Mouse (Mus musculus) embryonic facial prominence, embryonic 13.5 days (tissue): ENCODE data around the gene Rpl21. TPM values are rescaled to one million over a fixed set of nuclear protein-coding genes. Genes with fewer than 3 reads are reported as not detected.
"Not testable (repeated sequence)": the region's sequence is repeated elsewhere in the genome, so short reads cannot be mapped to it uniquely, and the experiment has no call there.

Experiments
- ATAC-seq: fragments of 200-750 bp; cut with Nextera tagmentation; 2 replicates; pipeline ENCODE4 v1.8.0; 2017; ENCODE audit warnings: low read depth; ENCODE audit not compliant: insufficient number of reproducible peaks, insufficient read depth, low FRiP score, low TSS enrichment
- H3K27ac ChIP-seq: fragments of 300-500 bp; sonication (generic); 2 replicates; pipeline ENCODE4 v1.5.1; 2015; ENCODE audit warnings: moderate library complexity, mild to moderate bottlenecking, inconsistent platforms
- H3K27me3 ChIP-seq: fragments of 300-500 bp; sonication (generic); 2 replicates; pipeline ENCODE4 v1.6.1; 2015; ENCODE audit warnings: mild to moderate bottlenecking, inconsistent platforms
- H3K36me3 ChIP-seq: fragments of 300-500 bp; sonication (generic); 2 replicates; pipeline ENCODE4 v1.6.1; 2015; ENCODE audit warnings: mild to moderate bottlenecking, inconsistent platforms
- H3K4me1 ChIP-seq: fragments of 300-500 bp; sonication (generic); 2 replicates; pipeline ENCODE4 v1.6.1; 2015; ENCODE audit warnings: inconsistent platforms
- H3K4me2 ChIP-seq: fragments of 300-500 bp; sonication (generic); 2 replicates; pipeline ENCODE4 v1.6.1; 2015; ENCODE audit warnings: moderate library complexity, mild to moderate bottlenecking, inconsistent platforms
- H3K4me3 ChIP-seq: fragments of 300-500 bp; sonication (generic); 2 replicates; pipeline ENCODE4 v1.5.1; 2015; ENCODE audit warnings: mild to moderate bottlenecking, inconsistent platforms
- H3K9ac ChIP-seq: fragments of 300-500 bp; sonication (generic); 2 replicates; pipeline ENCODE4 v1.6.1; 2015; ENCODE audit warnings: mild to moderate bottlenecking, inconsistent platforms
- H3K9me3 ChIP-seq: fragments of 300-500 bp; sonication (generic); 2 replicates; pipeline ENCODE4 v1.6.1; 2016; ENCODE audit warnings: inconsistent platforms
- WGBS: fragments of 180-500 bp; shearing (Covaris S2); methylation state at CpG from one replicate; pipeline ENCODE4 v1.1.7; 2015; ENCODE audit warnings: mixed read lengths; 5-methylcytosine and 5-hydroxymethylcytosine counted together
- polyA plus RNA-seq: library from polyadenylated mRNA; unstranded; fragments of >200 nt; fragmentation: Nextera tagmentation; extraction: Ambion mirVana; gene quantifications from 2 replicates; pipeline ENCODE4 v1.2.1, GENCODE M21; 2015

Rpl21 gene
- polyA plus RNA-seq, 1 experiment from 2014 or later = 633 TPM

DNA sequence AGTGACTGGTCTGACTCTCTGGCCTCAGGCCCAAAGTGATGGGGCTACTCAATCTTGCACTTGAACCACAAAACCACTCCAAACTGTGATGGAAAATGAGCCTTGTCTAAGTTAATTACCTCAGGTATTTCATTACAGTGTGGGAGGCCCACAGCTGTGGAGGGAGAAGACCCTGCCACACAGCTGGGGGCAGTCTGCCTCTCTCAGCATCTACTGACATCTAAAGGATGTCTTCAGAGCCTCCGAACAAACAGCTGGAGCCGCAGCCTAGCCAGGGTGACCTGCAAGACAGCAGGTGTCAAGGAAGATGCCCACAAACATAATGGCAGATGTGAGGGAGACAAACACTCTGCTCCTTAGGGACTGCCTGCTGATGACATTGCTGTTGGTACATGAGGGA is 43.3 kb downstream of the Rpl21 start:
- H3K9me3 ChIP-seq = 0 out of 2 replicates have a peak, but pooled peaks cover 4% of the 10 kb centered on the region
- H3K4me3 ChIP-seq = no peak overlapping the region
- WGBS = 60% methylated on average over 2 of the region's 2 CpGs
- H3K4me2 ChIP-seq = no peak overlapping the region
- no peak for ATAC-seq
- H3K27me3 ChIP-seq = no peaks in the 10 kb centered on the region
- no peak overlapping the region for H3K9ac ChIP-seq
- H3K27ac ChIP-seq = no peak overlapping the region
- no peaks in the 10 kb centered on the region for H3K4me1 ChIP-seq
- no peaks in the 10 kb centered on the region for H3K36me3 ChIP-seq

DNA sequence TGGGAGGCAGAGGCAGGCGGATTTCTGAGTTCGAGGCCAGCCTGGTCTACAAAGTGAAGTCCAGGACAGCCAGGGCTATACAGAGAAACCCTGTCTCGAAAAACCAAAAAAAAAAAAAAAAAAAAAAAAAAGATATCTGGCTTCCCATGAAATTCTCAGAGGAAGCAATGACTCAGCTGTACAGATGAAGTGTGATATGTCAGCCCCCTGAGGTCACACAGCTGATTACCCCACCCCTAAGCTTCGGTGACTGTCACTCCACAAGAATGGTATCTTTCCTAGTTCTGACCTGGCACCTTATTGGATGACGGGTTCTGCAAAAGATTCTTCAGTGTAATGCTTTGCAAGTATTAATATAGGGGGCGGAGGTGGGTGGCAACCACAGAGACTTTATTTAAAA is 45.2 kb downstream of the Rpl21 start:
- 78% methylated on average over 5 of the region's 6 CpGs for WGBS
- not testable (repeated sequence) for H3K36me3 ChIP-seq, ATAC-seq

GRCm38 (mm10) chr5:146882261-146882660 is 49.6 kb downstream of the Rpl21 start:
- Histone ChIP-seq H3K4me1 (no peaks in the 10 kb centered on the region), H3K36me3 (no peaks in the 10 kb centered on the region), H3K27ac (no peak overlapping the region), H3K27me3 (0 out of 2 replicates have a peak, but pooled peaks cover 3% of the 10 kb centered on the region), H3K4me2 (no peak overlapping the region), H3K9me3 (no peaks in the 10 kb centered on the region), H3K9ac (no peak overlapping the region), H3K4me3 (no peak overlapping the region)
- 82% methylated on average over 6 of the region's 6 CpGs for WGBS
- ATAC-seq = no peak

More for the DNA sequence above, 45.2 kb downstream of the Rpl21 start:
- not testable (repeated sequence) for H3K9ac ChIP-seq, H3K4me1 ChIP-seq, H3K27me3 ChIP-seq, H3K4me2 ChIP-seq, H3K27ac ChIP-seq, H3K4me3 ChIP-seq, H3K9me3 ChIP-seq

DNA sequence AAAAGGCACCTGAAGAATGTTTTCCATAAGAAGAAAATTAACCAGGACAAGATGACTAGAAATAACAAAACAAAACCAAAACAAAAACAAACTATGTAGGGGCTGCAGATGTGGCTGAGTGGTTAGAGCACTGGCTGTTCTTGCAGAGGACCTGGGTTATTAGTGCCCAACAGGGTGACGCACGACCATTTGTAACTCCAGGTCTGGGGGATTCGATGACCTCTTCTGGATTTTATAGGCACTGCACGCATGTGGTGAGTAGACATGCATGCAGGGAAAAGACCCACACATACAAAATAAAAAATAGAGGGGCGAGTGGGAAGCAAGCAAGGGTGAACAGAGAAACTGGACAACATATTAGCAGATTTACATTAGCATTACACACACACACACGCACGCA is 50.4 kb downstream of the Rpl21 start:
- H3K4me1 ChIP-seq = no peaks in the 10 kb centered on the region
- no peak for ATAC-seq
- no peak overlapping the region for H3K9ac ChIP-seq
- H3K4me2 ChIP-seq = no peak overlapping the region
- WGBS = 74% methylated on average over 7 of the region's 7 CpGs
- H3K27me3 ChIP-seq = 0 out of 2 replicates have a peak, but pooled peaks cover 3% of the 10 kb centered on the region
- no peak overlapping the region for H3K4me3 ChIP-seq
- H3K9me3 ChIP-seq = no peaks in the 10 kb centered on the region
- H3K27ac ChIP-seq = no peak overlapping the region
- no peaks in the 10 kb centered on the region for H3K36me3 ChIP-seq

DNA sequence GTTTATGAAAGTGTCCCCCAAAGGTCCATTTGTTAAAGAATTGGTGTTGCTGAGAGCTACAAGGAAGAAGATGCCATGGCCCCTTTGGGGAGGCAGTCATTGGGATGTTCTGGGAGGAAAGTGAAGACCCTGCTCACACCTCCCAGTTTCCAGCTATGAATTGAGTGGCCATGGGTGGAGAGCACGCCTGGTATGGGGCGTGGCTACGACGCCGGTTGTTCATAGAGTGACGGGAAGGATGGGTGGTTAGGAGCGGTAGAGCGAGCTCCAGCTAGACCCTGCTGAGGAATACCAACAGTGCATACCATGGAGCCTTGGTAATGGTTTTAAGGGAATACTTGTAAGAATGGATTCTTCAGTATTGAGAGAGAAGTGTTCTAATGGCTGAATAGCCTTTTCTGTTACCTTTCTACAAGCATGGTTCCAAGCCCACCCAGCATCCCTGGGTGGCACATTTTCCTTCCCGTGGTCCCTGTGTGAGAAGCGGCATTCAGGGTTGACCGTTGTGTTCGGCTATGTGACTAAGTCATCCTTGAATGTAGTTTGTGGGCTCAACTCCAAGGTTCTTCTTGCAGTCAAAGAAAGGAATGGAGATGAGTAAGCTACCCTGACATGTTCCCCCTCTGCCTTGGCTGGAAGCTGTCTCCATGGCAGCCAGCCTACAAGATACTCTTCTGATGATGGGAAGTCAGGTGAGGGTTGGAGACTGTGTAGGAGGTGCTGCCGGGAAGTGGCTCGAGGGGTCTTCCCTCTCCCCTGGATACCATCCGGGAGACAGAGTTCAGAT is 51.0 kb downstream of the Rpl21 start:
- Histone ChIP-seq H3K4me2 (no peak overlapping the region), H3K4me3 (no peak overlapping the region), H3K27me3 (0 out of 2 replicates have a peak, but pooled peaks cover 3% of the 10 kb centered on the region), H3K36me3 (no peaks in the 10 kb centered on the region), H3K9me3 (no peaks in the 10 kb centered on the region), H3K9ac (no peak overlapping the region), H3K4me1 (no peaks in the 10 kb centered on the region), H3K27ac (no peak overlapping the region)
- no peak for ATAC-seq
- WGBS = 80% methylated on average over 15 of the region's 15 CpGs

Other genes starting within 250 kb of the Rpl21 start
- gene Gpr12, start 247.7 kb upstream of the Rpl21 start, polyA plus RNA-seq = 0.10 and 0.78 TPM in 2 replicates
- 13.0 and 15.9 TPM in 2 replicates for gene Usp12, start 37.9 kb upstream of the Rpl21 start, polyA plus RNA-seq
- gene Rasl11a, start 12.2 kb downstream of the Rpl21 start, polyA plus RNA-seq = 12.4 and 14.6 TPM in 2 replicates
- gene Gtf3a, start 115.8 kb downstream of the Rpl21 start, polyA plus RNA-seq = 114 and 117 TPM in 2 replicates
- gene Mtif3, start 130.9 kb downstream of the Rpl21 start, polyA plus RNA-seq = 28.5 and 31.4 TPM in 2 replicates
- 13.7 and 13.8 TPM in 2 replicates for gene Lnx2, start 243.7 kb downstream of the Rpl21 start, polyA plus RNA-seq
- 116 and 127 TPM in 2 replicates for gene Polr1d, start 244.2 kb downstream of the Rpl21 start, polyA plus RNA-seq